Mouse (Mus musculus): ENCODE measurements around the gene Zswim5.

- TF ChIP-seq CTCF (IDR thresholded peaks at IDR 0.05; ENCODE audit: extremely low read depth, insufficient read depth, low read length): peak; percentile 93
- no peak for TF ChIP-seq POLR2A (IDR thresholded peaks at IDR 0.05; ENCODE audit: extremely low read depth, insufficient read depth, low read length)
Measured at GRCm38 (mm10) chr4:116991366-116991765, 114.2 kb downstream of the Zswim5 start.
